Mouse (Mus musculus) heart, adult 2 months (tissue): Measurements from ENCODE around the gene Slc39a11.

ENCODE experiments used
- CTCF ChIP-seq: fragments of 200-600 bp; IDR thresholded peaks from 2 replicates; pipeline ENCODE4 v1.8.1; 2022; ENCODE audit warnings: antibody characterized with exemption, mild to moderate bottlenecking, moderate library complexity
- EP300 ChIP-seq: fragments of 200-500 bp; IDR thresholded peaks from 2 replicates; pipeline ENCODE4 v1.6.1; 2011; ENCODE audit warnings: low read depth, low read length, control low read depth; ENCODE audit not compliant: insufficient read depth
- POLR2A ChIP-seq: fragments of 200-500 bp; IDR thresholded peaks from 2 replicates; pipeline ENCODE4 v1.6.1; 2011; ENCODE audit warnings: mild to moderate bottlenecking, low read depth, low read length, control low read depth; ENCODE audit not compliant: insufficient read depth

- TF ChIP-seq CTCF (no peak), POLR2A (no peak), EP300 (no peak)
Observed at GRCm38 (mm10) chr11:113196234-113197007, 453.5 kb downstream of the Slc39a11 start.
